Mouse (Mus musculus): ENCODE measurements around the gene Olfr1258. TPM values are rescaled to one million over a fixed set of nuclear protein-coding genes. Genes with fewer than 3 reads are reported as not detected.
"Not testable (repeated sequence)": the region's sequence is repeated elsewhere in the genome, so short reads cannot be mapped to it uniquely, and the experiment has no call there.

The Olfr1258 gene
- polyA plus RNA-seq (2012; rRNA removed) (not detected in 2 replicates), polyA plus RNA-seq (2014; fragmentation: Nextera tagmentation; extraction: Ambion mirVana) (not detected in 2 replicates)

DNA sequence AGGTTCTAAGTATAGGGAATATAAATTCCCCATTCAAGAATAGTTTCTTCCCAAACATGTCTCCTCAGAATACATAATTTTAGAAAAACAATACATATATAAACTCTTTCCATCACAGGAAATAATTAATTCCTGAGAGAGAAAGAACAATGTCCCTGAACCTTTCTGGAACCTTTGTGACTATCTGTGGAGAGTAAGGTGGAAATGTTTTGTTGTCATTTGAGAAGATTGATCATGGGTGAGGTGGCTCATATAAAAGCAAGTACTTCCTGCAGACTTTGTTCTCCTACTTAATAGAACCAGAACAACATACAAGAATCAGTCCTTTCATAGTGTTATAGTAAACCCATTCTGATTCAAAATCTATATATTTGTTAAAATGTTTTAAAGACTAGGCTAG, at the start of gene Olfr1258:
Gene Olfr1258, plus strand, starts transcription at position 301 of the 400 bp plus-strand sequence.
- Histone ChIP-seq H3K27ac (no peak within 1 kb of the TSS), H3K4me3 (ENCODE audit: insufficient read depth in 1 of 2, low read depth in 2 of 2, low read length in 2 of 2) (no peak within 1 kb of the TSS), H3K9ac (replicated peaks) (no peak within 1 kb of the TSS), H3K27me3 (ENCODE audit: control insufficient read depth, insufficient read depth, low read length) (no peaks in the 10 kb centered on the region), H3K4me1 (replicated peaks; ENCODE audit: control insufficient read depth in 2 of 2, insufficient read depth in 2 of 2, low read length in 1 of 2) (no peaks in the 10 kb centered on the region), H3K9me3 (ENCODE audit: control insufficient read depth, low read length) (no peaks in the 10 kb centered on the region), H3K36me3 (replicated peaks; ENCODE audit: control insufficient read depth, insufficient read depth, low read depth) (no peaks in the 10 kb centered on the region), H3K4me2 (ENCODE audit: low read depth) (no peak within 1 kb of the TSS)
- no peak for TF ChIP-seq EP300 (IDR thresholded peaks at IDR 0.05; ENCODE audit: low read depth)
- no peak for TF ChIP-seq CTCF (IDR thresholded peaks at IDR 0.05; ENCODE audit: low read depth)
- DNase-seq (ENCODE audit: low read depth in 3 of 3, low spot score in 3 of 3): no peak
- ATAC-seq (ENCODE audit: insufficient read depth): no peak

- Histone ChIP-seq H3K4me3 (ENCODE audit: insufficient read depth in 1 of 2, low read depth in 2 of 2, low read length in 2 of 2) (no peak within 1 kb of the TSS), H3K9ac (replicated peaks) (no peak within 1 kb of the TSS), H3K36me3 (replicated peaks; ENCODE audit: control insufficient read depth, insufficient read depth, low read depth) (no peaks in the 10 kb centered on the region), H3K27me3 (ENCODE audit: control insufficient read depth, insufficient read depth, low read length) (no peaks in the 10 kb centered on the region), H3K4me2 (ENCODE audit: low read depth) (no peak within 1 kb of the TSS), H3K27ac (no peak within 1 kb of the TSS), H3K4me1 (replicated peaks; ENCODE audit: control insufficient read depth in 2 of 2, insufficient read depth in 2 of 2, low read length in 1 of 2) (no peaks in the 10 kb centered on the region), H3K9me3 (ENCODE audit: control insufficient read depth, low read length) (no peaks in the 10 kb centered on the region)
- ATAC-seq (ENCODE audit: insufficient read depth) (no peak), DNase-seq (ENCODE audit: low read depth in 3 of 3, low spot score in 3 of 3) (no peak)
- TF ChIP-seq CTCF (IDR thresholded peaks at IDR 0.05; ENCODE audit: low read depth): no peak
- no peak for TF ChIP-seq EP300 (IDR thresholded peaks at IDR 0.05; ENCODE audit: low read depth)
- 65% methylated on average over 1 of the region's 1 CpGs for WGBS (ENCODE audit: insufficient replicate concordance)
Measured at GRCm38 (mm10) chr2:89878137-89878536, 49.0 kb upstream of the Olfr1258 start, which contains the start of gene Olfr1257. Gene Olfr1257, plus strand, starts transcription at chr2:89878437.

- 73% methylated on average over 9 of the region's 9 CpGs for WGBS (ENCODE audit: insufficient replicate concordance)
- H3K4me3 ChIP-seq (ENCODE audit: insufficient read depth in 1 of 2, low read depth in 2 of 2, low read length in 2 of 2); H3K36me3 ChIP-seq (replicated peaks; ENCODE audit: control insufficient read depth, insufficient read depth, low read depth); ATAC-seq (ENCODE audit: insufficient read depth); H3K4me2 ChIP-seq (ENCODE audit: low read depth); H3K4me1 ChIP-seq (replicated peaks; ENCODE audit: control insufficient read depth in 2 of 2, insufficient read depth in 2 of 2, low read length in 1 of 2); H3K9ac ChIP-seq (replicated peaks); H3K27me3 ChIP-seq (ENCODE audit: control insufficient read depth, insufficient read depth, low read length); H3K9me3 ChIP-seq (ENCODE audit: control insufficient read depth, low read length); H3K27ac ChIP-seq; DNase-seq (ENCODE audit: low read depth in 3 of 3, low spot score in 3 of 3): not testable (repeated sequence)
Measured at GRCm38 (mm10) chr2:89912616-89913015, 14.5 kb upstream of the Olfr1258 start.

DNA sequence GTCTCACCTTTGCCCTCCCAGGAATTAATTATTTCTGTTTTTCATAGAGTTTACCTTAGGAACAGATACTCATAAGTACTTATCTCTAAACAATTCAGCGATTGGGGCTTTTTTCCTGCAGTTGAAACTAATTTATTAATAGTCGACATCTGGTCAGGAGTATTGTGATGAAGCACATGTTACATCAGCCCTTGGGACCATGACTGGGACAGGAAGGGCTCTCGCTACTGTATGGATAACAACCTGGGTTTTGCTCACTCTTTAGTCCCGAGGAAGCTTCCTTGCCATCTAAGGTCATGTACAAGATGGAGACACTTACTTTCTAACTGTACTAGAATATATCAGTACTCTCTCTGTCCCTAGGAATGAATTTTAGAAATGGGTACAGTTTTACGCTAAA, 21.5 kb downstream of the Olfr1258 start, which contains the start of gene Olfr1259:
Gene Olfr1259, minus strand, starts transcription at position 101 of the 400 bp plus-strand sequence.
- H3K27me3 ChIP-seq (ENCODE audit: control insufficient read depth, insufficient read depth, low read length): no peaks in the 10 kb centered on the region
- no peak for ATAC-seq (ENCODE audit: insufficient read depth)
- TF ChIP-seq EP300 (IDR thresholded peaks at IDR 0.05; ENCODE audit: low read depth) (no peak), CTCF (IDR thresholded peaks at IDR 0.05; ENCODE audit: low read depth) (no peak)

GRCm38 (mm10) chr2:89974184-89974583, 47.1 kb downstream of the Olfr1258 start, which contains the start of gene Olfr1260:
Gene Olfr1260, plus strand, starts transcription at chr2:89974340.
- Histone ChIP-seq H3K9me3 (ENCODE audit: control insufficient read depth, low read length) (no peaks in the 10 kb centered on the region), H3K4me1 (replicated peaks; ENCODE audit: control insufficient read depth in 2 of 2, insufficient read depth in 2 of 2, low read length in 1 of 2) (no peaks in the 10 kb centered on the region), H3K36me3 (replicated peaks; ENCODE audit: control insufficient read depth, insufficient read depth, low read depth) (no peaks in the 10 kb centered on the region), H3K27ac (no peak within 1 kb of the TSS), H3K4me3 (ENCODE audit: insufficient read depth in 1 of 2, low read depth in 2 of 2, low read length in 2 of 2) (no peak within 1 kb of the TSS), H3K9ac (replicated peaks) (no peak within 1 kb of the TSS), H3K4me2 (ENCODE audit: low read depth) (no peak within 1 kb of the TSS), H3K27me3 (ENCODE audit: control insufficient read depth, insufficient read depth, low read length) (no peaks in the 10 kb centered on the region)
- WGBS (ENCODE audit: insufficient replicate concordance): 45% methylated on average over 2 of the region's 2 CpGs
- TF ChIP-seq EP300 (IDR thresholded peaks at IDR 0.05; ENCODE audit: low read depth): no peak
- TF ChIP-seq CTCF (IDR thresholded peaks at IDR 0.05; ENCODE audit: low read depth): no peak
- no peak for DNase-seq (ENCODE audit: low read depth in 3 of 3, low spot score in 3 of 3)
- ATAC-seq (ENCODE audit: insufficient read depth): no peak

More for the DNA sequence above, 21.5 kb downstream of the Olfr1258 start, which contains the start of gene Olfr1259:
- H3K36me3 ChIP-seq (replicated peaks; ENCODE audit: control insufficient read depth, insufficient read depth, low read depth): no peaks in the 10 kb centered on the region
- H3K9ac ChIP-seq (replicated peaks): no peak within 1 kb of the TSS
- 58% methylated on average over 5 of the region's 5 CpGs for WGBS (ENCODE audit: insufficient replicate concordance)
- no peaks in the 10 kb centered on the region for H3K9me3 ChIP-seq (ENCODE audit: control insufficient read depth, low read length)
- no peak for DNase-seq (ENCODE audit: low read depth in 3 of 3, low spot score in 3 of 3)
- H3K27ac ChIP-seq: no peak within 1 kb of the TSS
- no peak within 1 kb of the TSS for H3K4me3 ChIP-seq (ENCODE audit: insufficient read depth in 1 of 2, low read depth in 2 of 2, low read length in 2 of 2)
- no peaks in the 10 kb centered on the region for H3K4me1 ChIP-seq (replicated peaks; ENCODE audit: control insufficient read depth in 2 of 2, insufficient read depth in 2 of 2, low read length in 1 of 2)
- no peak within 1 kb of the TSS for H3K4me2 ChIP-seq (ENCODE audit: low read depth)

Measured in liver, embryonic 14.5 days (tissue).